Mouse (Mus musculus) limb, embryonic 14.5 days (tissue): Measurements from ENCODE around the gene Gm20388. TPM values are rescaled to one million over a fixed set of nuclear protein-coding genes. Genes with fewer than 3 reads are reported as not detected.

ENCODE experiments used
- ATAC-seq: fragments of 200-750 bp; cut with Nextera tagmentation; 2 replicates; pipeline ENCODE4 v1.8.0; 2017; ENCODE audit warnings: low read depth, moderate number of reproducible peaks, moderate TSS enrichment; ENCODE audit not compliant: low FRiP score
- DNase-seq: peaks from one replicate; pipeline ENCODE4 v3.0.0-alpha.2; 2015; ENCODE audit warnings: low spot score
- H3K27ac ChIP-seq: fragments of 300-500 bp; sonication (generic); replicated peaks from 2 replicates; pipeline ENCODE4 v1.5.1; 2014; ENCODE audit warnings: low read depth, mild to moderate bottlenecking, low read length, moderate library complexity, mixed read lengths
- H3K27me3 ChIP-seq: fragments of 300-500 bp; sonication (generic); 2 replicates; pipeline ENCODE4 v1.6.1; 2014; ENCODE audit warnings: low read length, mixed read lengths; ENCODE audit not compliant: control insufficient read depth, insufficient read depth
- H3K36me3 ChIP-seq: fragments of 300-500 bp; sonication (generic); 2 replicates; pipeline ENCODE4 v1.6.1; 2014; ENCODE audit warnings: mild to moderate bottlenecking, low read length, moderate library complexity, mixed read lengths; ENCODE audit not compliant: control insufficient read depth, insufficient read depth
- H3K4me1 ChIP-seq: fragments of 300-500 bp; sonication (generic); 2 replicates; pipeline ENCODE4 v1.6.1; 2014; ENCODE audit warnings: antibody characterized with exemption, low read length, mixed read lengths; ENCODE audit not compliant: control insufficient read depth, insufficient read depth
- H3K4me2 ChIP-seq: fragments of 300-500 bp; sonication (generic); replicated peaks from 2 replicates; pipeline ENCODE4 v1.6.1; 2014; ENCODE audit warnings: low read depth, mild to moderate bottlenecking, low read length, moderate library complexity; ENCODE audit not compliant: severe bottlenecking
- H3K4me3 ChIP-seq: fragments of 300-500 bp; sonication (generic); replicated peaks from 2 replicates; pipeline ENCODE4 v1.5.1; 2014; ENCODE audit warnings: low read length
- H3K9ac ChIP-seq: fragments of 300-500 bp; sonication (generic); 2 replicates; pipeline ENCODE4 v1.6.1; 2014; ENCODE audit warnings: mild to moderate bottlenecking, low read depth, low read length, moderate library complexity; ENCODE audit not compliant: severe bottlenecking
- H3K9me3 ChIP-seq: fragments of 300-500 bp; sonication (generic); 2 replicates; pipeline ENCODE4 v1.6.1; 2016; ENCODE audit warnings: low read length; ENCODE audit not compliant: control insufficient read depth
- POLR2A ChIP-seq: fragments of 200-500 bp; IDR thresholded peaks from 2 replicates; pipeline ENCODE4 v1.8.0; 2012; ENCODE audit warnings: inconsistent platforms, mild to moderate bottlenecking, moderate library complexity, borderline replicate concordance; ENCODE audit not compliant: insufficient read depth, insufficient read length; ENCODE audit errors: extremely low read depth
- WGBS: fragments of 180-500 bp; shearing (Covaris S2); extraction: QIAGEN DNeasy Blood & Tissue Kit; methylation state at CpG from one replicate; pipeline ENCODE4 v1.1.7; 2014; 5-methylcytosine and 5-hydroxymethylcytosine counted together
- polyA plus RNA-seq, 2 experiments: library from polyadenylated mRNA; depleted of rRNA in 1 of 2; stranded (reverse) in 1 of 2; unstranded in 1 of 2; fragments of >200 nt; fragmentation: Nextera tagmentation in 1 of 2; extraction: Ambion mirVana in 1 of 2; gene quantifications; 2 replicates each; pipeline versions ENCODE4 v1.2.1 to v1.2.3; 2012 to 2014

The Gm20388 gene
- polyA plus RNA-seq, 2 experiments = 1.9 to 49.9 TPM

DNA sequence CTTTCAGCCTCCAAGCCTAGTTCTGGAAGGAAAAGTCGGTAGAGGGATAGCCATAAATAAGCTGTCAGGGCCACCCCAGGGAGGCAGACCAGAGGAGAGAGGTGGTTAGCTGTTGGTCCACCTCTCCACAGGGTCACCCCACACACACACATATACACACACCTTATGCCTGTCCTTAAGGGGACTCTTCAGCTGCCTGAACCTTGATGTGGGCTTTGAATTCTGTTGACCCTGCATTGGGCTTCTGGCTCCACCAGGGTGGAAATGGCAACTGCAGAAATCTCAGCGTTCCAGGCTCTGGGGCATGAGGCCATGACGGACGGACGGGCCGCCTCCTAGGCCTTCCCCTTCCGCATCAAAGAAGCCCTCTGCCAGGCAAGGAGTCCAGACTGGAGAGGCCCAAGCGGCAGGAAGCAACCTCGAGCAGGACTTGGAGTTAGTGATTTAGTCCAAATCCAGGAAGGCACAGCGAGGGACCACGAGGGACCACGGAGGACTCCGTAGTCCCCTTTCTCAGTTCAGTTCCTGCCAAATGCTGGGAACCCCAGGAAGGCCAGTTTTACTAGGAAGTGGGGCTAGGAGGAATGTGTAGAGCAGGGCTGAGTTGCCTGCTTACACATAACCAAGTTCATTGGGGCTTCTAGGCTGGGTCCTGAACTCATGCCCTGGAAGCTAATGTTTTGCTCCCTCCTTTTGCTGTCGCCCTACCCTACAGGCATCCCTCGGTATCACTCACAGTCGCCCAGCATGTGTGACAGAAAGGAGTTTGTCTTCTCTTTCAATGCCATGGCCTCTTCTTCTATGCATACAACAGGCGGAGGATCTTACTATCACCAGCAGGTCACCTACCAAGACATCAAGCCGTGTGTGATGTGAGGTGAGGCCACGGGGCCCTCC lies 1175.6 kb downstream of the Gm20388 start:
- no peak overlapping the region for H3K4me2 ChIP-seq
- H3K9ac ChIP-seq = no peak overlapping the region
- no peak overlapping the region for H3K27ac ChIP-seq
- H3K9me3 ChIP-seq = no peaks in the 10 kb centered on the region
- WGBS = 26% methylated on average over 19 of the region's 19 CpGs
- H3K36me3 ChIP-seq = no peaks in the 10 kb centered on the region
- H3K4me1 ChIP-seq = peaks cover 12% of the 10 kb centered on the region
- TF ChIP-seq POLR2A = no peak
- no peak for ATAC-seq
- DNase-seq = no peak
- no peak overlapping the region for H3K4me3 ChIP-seq
- peaks cover 100% of the 10 kb centered on the region for H3K27me3 ChIP-seq

DNA sequence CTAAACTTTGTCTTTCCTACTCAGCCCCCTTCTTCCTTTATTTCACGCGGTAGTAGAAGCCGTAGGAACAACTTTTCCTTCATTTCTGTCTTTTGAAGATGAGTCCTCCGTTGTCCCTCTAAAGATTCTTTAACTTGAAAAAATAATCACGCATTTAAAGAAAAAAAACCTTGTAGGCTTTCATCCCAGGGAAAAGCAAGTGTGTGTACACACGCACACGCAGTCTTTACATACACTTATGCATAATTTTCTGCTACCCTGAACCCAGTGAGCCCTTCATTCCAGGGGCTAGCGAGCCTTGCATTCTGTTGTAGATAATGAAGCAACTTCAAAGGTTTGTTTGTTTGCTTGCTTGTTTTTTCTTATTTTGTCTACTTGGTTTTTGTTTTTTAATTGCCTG lies 1177.6 kb downstream of the Gm20388 start:
- Histone ChIP-seq H3K4me2 (no peak overlapping the region), H3K27me3 (peaks cover 94% of the 10 kb centered on the region), H3K9me3 (no peaks in the 10 kb centered on the region), H3K36me3 (no peaks in the 10 kb centered on the region), H3K27ac (no peak overlapping the region), H3K9ac (no peak overlapping the region), H3K4me1 (peaks cover 6% of the 10 kb centered on the region), H3K4me3 (no peak overlapping the region)
- DNase-seq (no peak), ATAC-seq (no peak)
- TF ChIP-seq POLR2A = no peak
- WGBS = 4% methylated on average over 8 of the region's 8 CpGs

DNA sequence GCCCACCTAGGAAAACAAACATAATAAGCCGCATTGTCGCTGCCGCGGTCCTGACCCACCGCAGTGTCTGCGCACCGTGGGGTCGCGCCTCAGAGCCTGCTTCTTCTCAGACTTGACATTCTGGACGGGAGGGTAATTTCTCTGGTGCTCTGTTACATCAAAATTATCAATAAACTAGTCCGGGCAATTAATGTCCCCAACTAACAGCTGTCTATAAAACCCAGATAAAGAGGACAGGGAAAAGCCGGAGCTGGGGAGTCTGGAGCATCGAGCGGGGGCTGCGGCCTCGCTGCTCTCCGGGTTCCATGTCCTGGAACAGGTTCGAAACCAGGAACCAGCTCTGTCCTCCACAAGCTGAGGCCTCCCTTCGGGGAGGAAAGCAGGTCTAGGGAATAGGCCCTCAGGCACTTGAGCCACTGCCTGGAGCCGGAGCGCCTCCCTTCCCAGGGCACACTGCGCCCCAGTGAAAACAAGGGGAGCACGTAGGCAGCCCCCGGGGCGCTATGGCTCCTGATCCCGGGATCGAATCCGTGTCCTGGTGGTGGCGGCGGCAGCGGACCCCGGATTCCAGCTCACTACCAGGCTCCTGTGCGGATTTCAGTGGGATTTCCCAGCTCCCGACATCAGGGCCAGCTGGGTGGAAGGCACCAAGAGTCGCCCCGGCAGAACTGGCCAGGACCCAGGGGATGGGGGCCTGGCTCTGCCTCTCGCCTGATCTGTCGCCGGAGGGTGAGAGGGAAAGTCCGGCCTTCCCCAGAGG lies 1178.4 kb downstream of the Gm20388 start:
- Histone ChIP-seq H3K4me2 (no peak overlapping the region), H3K4me1 (peaks cover 3% of the 10 kb centered on the region), H3K9ac (no peak overlapping the region), H3K27me3 (peaks cover 92% of the 10 kb centered on the region), H3K36me3 (no peaks in the 10 kb centered on the region), H3K4me3 (no peak overlapping the region), H3K9me3 (no peaks in the 10 kb centered on the region), H3K27ac (no peak overlapping the region)
- WGBS = 2% methylated on average over 37 of the region's 40 CpGs
- DNase-seq (no peak), ATAC-seq (no peak)
- TF ChIP-seq POLR2A = no peak

DNA sequence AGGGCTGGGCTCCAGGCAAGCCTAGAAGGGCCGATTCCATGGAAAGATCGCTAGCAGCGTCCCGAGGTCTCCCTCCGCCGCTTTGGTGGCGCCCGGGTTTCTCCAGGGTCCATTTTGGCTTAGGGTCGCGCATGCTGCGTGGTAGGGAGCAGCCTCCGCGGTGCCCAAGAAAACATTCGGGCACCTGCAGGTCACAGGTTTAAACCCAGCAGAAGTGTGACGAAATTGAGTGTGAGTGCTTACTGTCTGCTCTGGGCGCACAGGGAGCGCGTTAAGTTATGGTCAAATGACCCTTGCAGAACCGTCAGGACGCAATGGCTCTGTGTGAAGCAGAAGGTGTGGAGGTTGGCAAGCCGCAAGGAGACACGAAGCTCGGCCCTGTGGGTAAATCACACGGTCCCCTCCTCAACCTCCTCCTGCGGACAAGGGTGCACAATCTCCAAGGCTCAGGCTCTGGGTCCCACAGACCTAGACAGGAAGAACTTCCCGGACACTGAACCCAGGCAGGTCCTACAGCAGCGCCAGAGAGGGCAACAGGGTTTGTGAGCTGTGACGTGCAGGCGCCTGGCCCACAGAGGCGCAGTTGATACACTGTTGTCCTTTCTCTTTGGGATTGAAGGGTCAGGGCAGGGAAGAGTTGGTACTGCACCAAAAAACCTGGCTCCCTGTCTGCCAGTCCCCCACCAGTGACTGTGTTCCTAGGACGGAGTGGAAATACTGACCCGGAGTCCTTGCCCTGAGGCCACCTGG lies 1179.2 kb downstream of the Gm20388 start:
- DNase-seq = no peak
- H3K9me3 ChIP-seq = no peaks in the 10 kb centered on the region
- 6% methylated on average over 32 of the region's 32 CpGs for WGBS
- H3K9ac ChIP-seq = no peak overlapping the region
- no peak overlapping the region for H3K27ac ChIP-seq
- H3K36me3 ChIP-seq = no peaks in the 10 kb centered on the region
- no peaks in the 10 kb centered on the region; the same call in 1 of the 2 replicates for H3K4me1 ChIP-seq
- peaks cover 84% of the 10 kb centered on the region for H3K27me3 ChIP-seq
- ATAC-seq = no peak
- H3K4me2 ChIP-seq = no peak overlapping the region
- no peak for TF ChIP-seq POLR2A
- H3K4me3 ChIP-seq = no peak overlapping the region

DNA sequence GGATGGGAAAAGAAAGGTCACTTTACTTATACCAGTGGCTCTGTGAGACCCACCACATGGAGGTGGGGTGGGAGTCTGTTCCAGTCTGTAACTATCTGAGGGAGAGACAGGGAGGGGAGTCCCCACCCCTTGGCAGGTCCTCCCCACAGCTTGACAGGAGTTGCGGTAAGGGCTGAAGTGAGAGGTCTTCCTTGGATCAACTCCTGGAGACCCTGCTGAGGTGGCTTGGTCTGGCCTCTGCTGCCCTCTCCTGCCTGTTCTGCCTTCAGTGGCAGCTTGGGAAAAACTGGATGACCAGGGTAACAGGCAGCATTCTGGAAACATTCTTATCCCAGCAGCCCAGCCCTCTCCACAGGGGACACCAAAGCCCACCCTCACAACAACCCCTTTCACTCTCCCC lies 1180.1 kb downstream of the Gm20388 start:
- Histone ChIP-seq H3K9me3 (no peaks in the 10 kb centered on the region), H3K4me1 (no peaks in the 10 kb centered on the region), H3K36me3 (no peaks in the 10 kb centered on the region), H3K4me2 (no peak overlapping the region), H3K4me3 (no peak overlapping the region), H3K9ac (no peak overlapping the region), H3K27me3 (peaks cover 75% of the 10 kb centered on the region), H3K27ac (no peak overlapping the region)
- no peak for DNase-seq
- WGBS = 0% methylated on average over 1 of the region's 1 CpGs
- no peak for TF ChIP-seq POLR2A
- ATAC-seq = no peak
